Mouse (Mus musculus) ovary, postnatal 14 days (tissue): Measurements from ENCODE around the gene Pif1.

ENCODE experiments used
- DNase-seq: peaks from one replicate; pipeline ENCODE4 v3.0.0; 2022; ENCODE audit warnings: low spot score

Pif1 gene

GRCm38 (mm10) chr9:65598765-65599249 lies 11.8 kb downstream of the Pif1 start:
- DNase-seq: peak; percentile 40

DNA sequence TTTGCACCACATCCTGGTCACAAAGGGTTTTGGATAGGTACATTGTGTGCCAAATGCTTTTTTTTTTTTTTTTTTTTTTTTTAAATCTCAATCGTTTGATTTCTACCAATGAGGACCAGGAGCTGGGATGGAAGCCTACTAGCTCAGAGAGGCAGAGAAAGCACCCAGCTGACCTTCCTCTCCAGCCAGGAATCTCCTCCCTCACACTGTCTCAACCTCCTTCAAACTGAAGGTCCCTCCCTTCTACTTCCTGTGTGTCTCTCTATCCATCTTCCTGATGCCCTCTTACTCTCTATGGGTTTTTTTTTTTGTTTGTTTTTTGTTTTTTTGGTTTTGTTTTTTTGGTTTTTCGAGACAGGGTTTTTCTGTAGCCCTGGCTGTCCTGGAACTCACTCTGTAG lies 14.0 kb downstream of the Pif1 start:
- DNase-seq: no peak

- no peak for DNase-seq
These were observed 16.6 kb downstream of the Pif1 start for GRCm38 (mm10) chr9:65603401-65604102.

GRCm38 (mm10) chr9:65605471-65606136 lies 18.6 kb downstream of the Pif1 start:
- peak; percentile 60 for DNase-seq

DNA sequence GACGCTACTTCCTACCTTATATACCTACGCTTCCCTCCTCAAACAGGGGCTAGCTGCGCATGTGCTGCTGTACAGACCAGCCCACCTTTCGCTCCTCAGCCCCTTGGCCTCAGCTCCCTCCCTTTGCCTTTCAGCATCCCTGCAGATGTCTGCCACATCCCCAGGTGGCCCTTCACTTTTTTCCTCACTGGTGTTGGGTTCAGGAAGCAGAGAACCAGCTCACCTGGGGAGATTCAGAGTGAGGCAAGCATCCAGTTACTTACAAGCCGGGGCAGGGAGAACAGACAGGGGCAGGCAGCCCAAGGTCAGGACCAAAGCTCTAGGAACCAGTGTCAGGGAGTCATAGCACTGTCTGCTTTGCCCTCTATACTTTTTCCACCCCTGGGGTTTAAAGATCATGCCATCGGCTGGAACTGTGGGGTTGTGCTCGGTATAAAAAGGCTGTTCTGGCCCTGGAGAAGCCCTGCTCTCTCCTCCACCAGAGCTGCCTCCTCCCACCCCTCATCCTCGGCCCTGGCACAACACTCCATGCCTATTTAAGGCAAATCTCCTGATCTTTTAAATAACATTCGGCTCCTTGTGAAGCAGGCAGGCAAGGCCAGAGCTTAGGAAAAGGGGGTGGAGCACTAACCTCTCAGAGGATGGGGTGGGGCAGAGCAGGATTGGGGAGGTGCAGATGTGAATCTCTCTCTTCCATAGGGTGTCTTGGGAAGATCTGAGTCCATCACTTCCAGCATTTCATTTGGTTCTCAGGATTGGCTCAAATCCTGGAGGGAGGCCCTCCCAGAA lies 19.6 kb downstream of the Pif1 start:
- DNase-seq: no peak

DNA sequence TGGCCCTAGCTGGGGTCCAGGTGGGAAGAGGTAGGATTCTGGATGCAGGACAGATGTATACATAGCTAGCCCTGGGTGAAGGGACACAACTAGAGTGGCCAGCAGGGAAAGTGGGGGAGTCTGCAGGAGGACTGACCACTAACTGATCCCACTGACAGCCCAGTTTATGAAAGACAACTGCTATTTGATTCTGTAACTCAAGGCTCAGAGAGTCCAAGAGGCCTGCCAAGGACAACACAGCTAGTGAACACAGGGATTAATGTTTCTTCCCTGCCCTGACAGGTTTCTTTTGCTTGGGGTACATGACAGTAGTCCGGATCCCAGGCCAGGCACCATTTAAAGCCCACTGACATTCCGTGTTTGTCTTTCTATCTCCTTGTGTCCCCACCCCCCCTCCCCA lies 20.2 kb downstream of the Pif1 start:
- DNase-seq: no peak

DNA sequence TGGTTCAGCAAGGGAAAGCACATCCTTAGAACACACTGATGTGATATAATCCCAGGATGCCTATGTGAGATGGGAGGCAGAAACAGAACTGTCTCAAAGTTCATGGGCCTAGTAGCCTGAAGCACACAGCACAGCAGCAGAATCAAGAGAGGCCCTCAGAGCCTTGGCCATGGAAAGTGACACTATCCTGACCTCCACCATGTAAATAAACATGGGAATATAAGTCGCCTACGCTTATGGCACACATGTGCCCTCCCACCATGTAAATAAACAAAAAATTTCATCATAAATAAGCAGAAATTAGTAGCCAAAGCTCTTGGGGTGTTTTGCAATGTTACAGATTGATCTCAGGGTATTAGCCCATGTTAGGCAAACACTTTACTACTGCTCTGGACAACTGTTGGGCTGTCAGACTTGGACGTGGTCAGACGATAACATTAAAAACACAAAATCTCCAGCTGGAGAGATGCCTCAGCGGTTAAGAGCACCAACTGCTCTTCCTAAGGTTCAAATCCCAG lies 25.1 kb downstream of the Pif1 start:
- DNase-seq: no peak

DNA sequence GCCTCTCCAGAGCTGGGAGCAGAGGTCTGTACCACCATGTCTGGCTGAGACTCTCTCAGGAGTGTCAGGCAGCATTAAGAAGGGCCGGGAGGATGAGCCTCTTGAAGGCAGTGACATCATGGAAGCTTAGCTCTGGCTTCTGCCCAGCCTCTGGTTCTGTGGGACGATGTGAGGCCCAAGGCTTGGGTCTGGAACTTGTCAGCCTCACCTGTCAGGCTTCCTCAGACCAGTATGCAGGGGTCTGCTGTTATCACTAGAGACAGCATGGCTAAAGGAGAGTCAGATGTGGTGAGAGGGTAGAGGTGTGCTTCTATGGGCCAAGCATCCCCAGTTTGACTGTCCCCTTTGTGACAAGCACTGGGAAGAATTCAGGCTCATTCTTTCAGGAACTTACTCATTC lies 26.1 kb downstream of the Pif1 start:
- no peak for DNase-seq

DNA sequence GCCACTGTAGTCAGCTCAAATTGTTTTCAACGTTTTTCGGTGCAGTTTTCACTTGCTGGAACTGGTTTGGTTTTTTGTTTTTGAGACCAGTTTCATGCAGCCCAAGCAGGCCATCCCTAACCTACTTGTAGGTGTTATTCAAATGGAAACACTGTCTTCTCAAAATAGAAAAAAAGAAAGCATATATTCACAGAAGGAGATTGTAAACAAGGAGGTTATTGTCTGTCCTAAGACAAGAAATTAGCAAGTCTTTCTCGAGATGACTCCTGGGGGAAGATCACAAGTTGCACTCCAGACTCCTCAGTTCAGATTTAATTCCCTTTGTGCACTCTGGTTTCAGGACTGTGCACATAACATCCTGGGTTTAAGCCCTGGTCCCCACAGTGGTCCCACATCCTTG lies 32.4 kb downstream of the Pif1 start:
- no peak for DNase-seq

- DNase-seq: no peak
These were observed 34.2 kb downstream of the Pif1 start for GRCm38 (mm10) chr9:65621196-65621595.

- no peak for DNase-seq
These were observed 34.7 kb downstream of the Pif1 start for GRCm38 (mm10) chr9:65621666-65622065.

DNA sequence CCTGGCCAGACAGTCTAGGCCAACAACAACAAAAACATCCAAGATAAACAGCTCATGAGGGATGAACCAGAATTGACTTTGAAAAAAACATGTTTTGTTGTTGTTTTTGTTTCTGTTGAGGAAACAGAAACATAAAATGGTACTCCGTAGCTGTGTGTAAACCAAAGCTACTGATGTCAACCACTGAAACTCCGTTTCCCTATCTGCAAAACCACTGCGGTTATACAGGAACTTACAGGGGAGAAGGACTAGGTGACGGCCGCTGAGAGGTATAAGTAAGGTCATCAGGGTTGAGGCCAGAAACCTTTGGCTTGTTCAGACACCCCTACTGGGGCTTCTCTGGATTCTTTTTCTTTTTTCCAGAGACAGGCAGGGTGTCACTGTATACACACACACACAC lies 35.9 kb downstream of the Pif1 start:
- DNase-seq: no peak

DNA sequence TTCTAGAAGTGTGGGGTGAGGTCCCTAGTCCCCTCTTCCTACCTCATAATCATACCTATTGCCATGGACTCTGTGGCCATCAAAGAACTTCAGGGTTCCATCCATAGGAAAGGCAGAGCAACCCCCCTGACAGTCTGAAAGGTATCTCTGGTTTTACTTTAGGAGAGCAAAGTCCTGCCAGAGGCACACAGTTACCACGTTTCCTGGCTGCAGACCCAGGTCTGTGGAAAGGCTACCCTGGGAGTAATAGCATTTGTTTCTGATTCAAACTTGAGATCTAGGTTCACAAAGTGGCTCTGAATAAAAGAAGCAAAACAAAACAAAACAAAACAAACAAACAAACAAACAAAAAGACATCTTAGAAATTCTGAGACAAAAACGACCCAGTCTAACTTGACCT lies 37.3 kb downstream of the Pif1 start:
- DNase-seq: no peak

- no peak for DNase-seq
These were observed 42.2 kb downstream of the Pif1 start, which contains the start of gene Rbpms2 for GRCm38 (mm10) chr9:65629025-65629766. TSS of gene Rbpms2 (plus strand) at chr9:65629648.

- DNase-seq: peak; percentile 50
These were observed 43.0 kb downstream of the Pif1 start for GRCm38 (mm10) chr9:65629767-65630630.

DNA sequence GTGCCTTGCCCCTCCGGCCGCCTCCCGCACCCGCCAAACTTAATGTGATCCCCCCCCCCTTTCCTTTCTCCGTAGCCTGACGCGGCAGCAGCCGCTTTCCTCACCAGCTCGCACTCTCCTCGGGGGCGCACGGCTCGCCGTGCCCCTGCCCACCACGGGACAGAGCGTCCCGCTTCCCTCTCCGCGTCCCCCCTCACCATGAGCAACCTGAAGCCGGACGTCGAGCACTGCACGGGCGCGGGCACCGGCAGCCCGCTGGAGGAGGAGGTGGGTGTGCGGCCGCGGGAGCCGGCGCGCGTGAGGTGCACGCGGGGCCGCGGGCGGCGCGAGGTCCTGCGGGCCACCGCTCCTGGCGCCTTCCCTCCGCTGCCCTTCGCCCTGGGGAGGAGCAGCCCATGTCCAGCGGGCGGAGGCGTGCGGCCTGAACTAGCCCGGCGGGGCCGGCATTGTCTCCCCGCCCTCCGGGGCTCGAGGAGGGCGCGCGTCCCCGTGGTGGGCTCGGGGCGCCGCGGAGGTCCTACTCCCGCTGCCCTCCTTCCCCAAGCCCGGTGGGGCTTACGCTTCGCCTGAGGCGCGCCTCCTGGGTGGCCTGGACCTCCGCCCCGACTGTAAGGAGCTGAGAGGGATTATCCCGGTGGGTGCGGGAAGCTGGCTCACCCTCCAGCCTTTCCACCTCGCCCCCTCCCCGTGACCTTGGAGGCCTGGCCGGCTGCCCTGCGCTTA lies 43.8 kb downstream of the Pif1 start:
- no peak for DNase-seq

DNA sequence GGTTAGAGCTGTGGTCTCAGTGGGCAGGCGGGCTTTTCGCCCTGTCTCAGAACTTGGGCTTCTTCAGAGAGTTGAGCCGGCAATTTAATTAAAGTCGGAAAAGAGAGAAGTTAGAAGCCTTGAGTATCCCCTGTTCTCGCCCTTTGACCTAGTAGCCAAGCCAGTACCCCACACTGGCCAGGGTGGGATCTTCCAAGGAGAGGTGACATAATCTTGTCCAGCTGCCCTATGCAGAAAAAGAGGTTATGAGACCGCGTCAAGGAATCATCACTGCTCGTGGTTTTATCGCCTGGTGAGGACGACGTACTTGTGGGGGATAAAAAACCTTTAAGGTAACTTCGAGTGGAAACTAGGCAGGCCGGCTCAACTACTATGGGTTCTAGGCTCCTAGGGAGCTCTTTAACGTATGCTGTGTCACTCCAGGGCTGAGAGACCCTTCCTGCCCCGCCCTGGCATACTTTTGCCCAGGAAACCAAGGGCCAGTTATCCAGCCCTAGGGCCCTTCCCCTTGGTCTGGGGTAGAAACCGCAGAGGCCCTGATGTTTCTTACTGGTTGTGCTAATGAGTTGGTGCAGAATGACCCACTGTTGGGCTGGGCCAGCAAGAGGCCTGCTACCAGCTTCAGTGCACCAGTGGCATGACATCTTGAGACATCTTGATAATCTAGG lies 44.5 kb downstream of the Pif1 start:
- DNase-seq: no peak

- DNase-seq: no peak
These were observed 48.8 kb downstream of the Pif1 start for GRCm38 (mm10) chr9:65635766-65636165.

GRCm38 (mm10) chr9:65636926-65637325 lies 50.0 kb downstream of the Pif1 start:
- DNase-seq: no peak

DNA sequence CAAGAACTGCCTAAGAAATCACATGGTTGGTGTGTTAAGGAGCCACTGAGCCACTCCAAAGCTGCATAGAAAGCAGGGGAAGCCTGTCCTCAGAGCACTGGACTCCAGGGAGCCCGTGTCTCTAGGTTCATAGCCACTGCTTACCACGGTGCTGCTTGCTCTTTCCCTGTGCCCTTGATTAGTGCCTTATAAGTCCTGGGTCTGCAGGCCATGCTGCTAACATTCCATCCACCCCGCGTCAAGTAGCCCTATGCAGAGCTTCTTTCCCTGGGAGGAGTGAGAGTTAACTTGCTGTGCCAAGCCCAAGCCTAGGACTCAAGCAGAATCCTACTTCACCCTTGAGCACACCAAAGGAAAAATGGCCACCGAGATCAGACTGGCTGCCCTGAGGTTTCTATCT lies 52.1 kb downstream of the Pif1 start:
- DNase-seq: no peak
